Mouse (Mus musculus): ENCODE data around the gene Ptges2.

Ptges2 gene

DNA sequence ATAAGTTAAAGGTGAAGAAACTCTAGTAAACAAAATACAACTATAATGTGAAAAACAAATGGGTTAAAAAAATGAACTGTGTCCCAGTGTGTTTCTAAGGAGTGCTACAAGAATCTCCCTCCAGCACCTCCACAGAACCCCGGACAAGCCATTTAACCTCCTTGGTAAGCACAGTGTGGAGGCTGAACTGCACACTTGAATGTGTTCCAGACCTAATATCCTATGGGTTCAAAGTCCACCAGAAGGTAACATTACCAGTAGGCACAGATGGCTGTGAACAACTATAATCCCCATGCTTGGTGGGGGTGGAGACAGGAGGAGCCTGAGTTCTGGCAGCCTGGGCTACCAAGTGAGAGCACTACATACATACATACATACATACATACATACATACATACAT is 44.9 kb downstream of the Ptges2 start:
- DNase-seq (ENCODE audit: low spot score): no peak

- DNase-seq (ENCODE audit: low spot score): no peak
Measured at GRCm38 (mm10) chr2:32441550-32441949, 45.9 kb downstream of the Ptges2 start.

- DNase-seq (ENCODE audit: low spot score): no peak
Measured at GRCm38 (mm10) chr2:32445535-32445934, 49.8 kb downstream of the Ptges2 start.

GRCm38 (mm10) chr2:32447264-32447936 is 51.7 kb downstream of the Ptges2 start:
- DNase-seq (ENCODE audit: low spot score): no peak

GRCm38 (mm10) chr2:32448480-32448879 is 52.8 kb downstream of the Ptges2 start:
- no peak for DNase-seq (ENCODE audit: low spot score)

GRCm38 (mm10) chr2:32449761-32450754 is 54.4 kb downstream of the Ptges2 start, which contains the start of gene Naif1:
TSS of gene Naif1 (plus strand) at chr2:32450457.
- no peak for DNase-seq (ENCODE audit: low spot score)

- DNase-seq (ENCODE audit: low spot score): peak; percentile 98
Measured at GRCm38 (mm10) chr2:32450881-32451844, 55.5 kb downstream of the Ptges2 start, which contains the start of gene Slc25a25. TSS of gene Slc25a25 (minus strand) at chr2:32451445.

GRCm38 (mm10) chr2:32451870-32452372 is 56.2 kb downstream of the Ptges2 start:
- peak; percentile 99 for DNase-seq (ENCODE audit: low spot score)

DNA sequence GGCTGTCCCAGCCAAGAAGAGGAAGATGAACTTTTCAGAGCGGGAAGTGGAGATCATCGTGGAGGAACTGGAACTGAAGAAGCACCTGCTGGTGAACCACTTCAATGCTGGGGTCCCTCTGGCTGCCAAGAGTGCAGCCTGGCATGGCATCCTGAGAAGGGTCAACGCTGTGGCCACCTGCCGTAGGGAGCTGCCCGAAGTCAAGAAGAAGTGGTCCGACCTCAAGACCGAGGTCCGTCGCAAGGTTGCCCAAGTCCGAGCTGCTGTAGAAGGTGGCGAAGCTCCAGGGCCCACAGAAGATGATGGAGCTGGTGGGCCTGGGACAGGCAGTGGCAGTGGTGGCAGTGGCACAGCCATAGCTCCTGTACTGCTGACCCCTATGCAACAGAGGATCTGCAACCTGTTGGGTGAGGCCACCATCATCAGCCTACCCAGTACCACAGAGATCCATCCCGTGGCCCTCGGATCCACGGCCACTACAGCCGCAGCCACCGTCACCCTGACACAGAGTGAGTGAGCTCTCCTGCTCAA is 56.8 kb downstream of the Ptges2 start:
- no peak for DNase-seq (ENCODE audit: low spot score)

DNA sequence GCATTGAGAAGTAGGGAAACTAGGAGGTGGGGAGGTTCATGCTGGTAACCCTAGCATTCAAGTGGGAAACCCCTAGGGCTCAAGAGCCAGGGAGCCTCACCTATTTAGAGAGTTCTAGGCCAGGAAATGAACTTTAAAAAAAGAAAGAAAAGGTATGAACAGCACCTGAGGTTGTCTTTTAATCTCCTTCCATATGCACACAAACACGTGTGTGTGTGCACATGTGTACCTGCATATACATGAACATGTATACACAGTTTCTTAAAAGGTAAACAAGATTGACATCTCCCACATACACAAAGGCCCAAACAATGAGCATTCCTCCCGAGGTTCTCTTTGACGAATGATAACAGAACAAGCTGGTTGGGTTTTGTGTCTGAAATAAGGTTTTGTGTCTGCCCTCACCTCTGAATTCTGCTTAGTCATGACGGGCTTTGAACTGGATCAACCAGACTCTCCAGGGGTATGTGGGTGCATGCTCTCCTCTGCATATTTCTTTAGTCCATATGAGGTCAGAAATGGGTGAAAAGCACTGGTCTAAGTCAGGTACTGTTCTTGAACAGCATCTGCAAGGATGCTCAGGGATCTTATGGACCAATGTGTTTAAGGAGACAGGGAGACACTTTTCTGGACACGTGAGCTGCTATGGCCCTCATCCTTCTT is 58.1 kb downstream of the Ptges2 start:
- DNase-seq (ENCODE audit: low spot score): no peak

DNA sequence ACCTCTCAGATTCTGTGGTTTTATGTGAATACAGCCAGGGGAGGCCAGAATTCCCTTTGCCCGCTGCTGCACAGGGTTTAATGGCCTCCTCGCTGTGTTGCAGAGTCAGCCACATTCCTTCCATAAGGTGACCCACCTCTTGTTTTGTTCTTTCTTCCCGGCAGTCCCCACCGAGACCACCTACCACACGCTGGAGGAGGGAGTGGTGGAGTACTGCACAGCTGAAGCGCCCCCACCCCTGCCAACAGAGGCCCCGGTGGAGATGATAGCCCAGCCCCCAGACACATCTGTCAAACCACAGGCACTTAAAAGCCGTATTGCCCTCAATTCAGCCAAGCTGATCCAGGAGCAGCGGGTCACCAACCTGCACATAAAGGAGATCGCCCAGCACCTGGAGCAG is 58.9 kb downstream of the Ptges2 start:
- no peak for DNase-seq (ENCODE audit: low spot score)

DNA sequence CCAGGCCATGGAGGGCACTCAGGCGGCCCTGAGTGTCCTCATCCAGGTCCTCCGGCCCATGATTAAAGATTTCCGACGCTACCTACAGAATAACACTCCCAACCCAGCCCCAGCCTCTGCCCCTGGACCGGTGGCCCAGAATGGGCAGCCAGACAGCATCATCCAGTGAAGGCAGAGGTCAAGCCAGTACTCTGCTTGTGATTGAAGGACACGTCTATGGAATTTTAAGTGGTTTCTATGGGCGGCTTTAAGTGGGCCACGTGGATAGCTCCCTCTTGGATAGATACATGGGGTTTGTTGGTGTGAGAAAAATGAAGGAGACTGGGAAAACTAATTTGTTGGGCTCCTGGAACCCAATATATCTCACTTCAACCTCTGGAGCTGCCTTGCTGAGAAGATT is 59.4 kb downstream of the Ptges2 start:
- no peak for DNase-seq (ENCODE audit: low spot score)
